Mouse (Mus musculus): ENCODE measurements around the gene Kcnk12.

Gene Kcnk12

DNA sequence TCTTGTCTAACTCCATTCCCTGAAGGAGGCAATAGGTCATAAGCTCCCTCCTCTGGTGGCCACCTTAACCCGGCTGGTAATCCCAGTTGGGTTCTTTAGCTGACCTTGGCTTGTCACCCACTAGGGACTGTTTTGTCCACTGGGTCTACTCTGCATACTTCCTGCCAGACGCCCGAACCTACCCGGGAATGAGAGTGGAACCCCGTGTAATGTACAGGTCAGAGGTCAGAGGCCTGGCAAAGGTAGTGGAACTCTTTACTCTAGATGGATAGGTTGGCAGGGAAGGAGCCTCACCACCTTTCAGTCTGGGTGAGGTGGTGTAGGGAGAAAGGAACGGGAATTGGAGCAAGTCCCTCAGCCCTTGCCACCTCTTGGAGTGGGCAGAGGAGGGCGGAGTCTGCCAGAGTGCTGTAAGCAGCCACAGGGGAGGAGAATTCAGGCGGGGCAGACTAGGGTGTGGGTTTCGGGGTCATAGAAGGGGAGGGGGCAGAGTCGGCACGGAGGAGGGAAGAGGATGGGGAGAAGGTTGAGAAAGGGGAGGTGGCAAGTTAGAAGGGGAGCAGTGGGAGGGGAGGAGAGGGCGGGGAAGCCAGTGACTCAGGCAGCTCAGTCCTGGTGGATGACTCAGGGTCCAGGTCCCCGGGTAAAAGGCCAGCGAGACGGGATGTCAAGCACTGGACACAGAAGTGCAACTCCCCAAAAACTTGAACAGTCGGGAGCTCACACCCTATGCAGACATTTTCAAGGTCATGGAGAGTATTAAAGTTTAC, 98.6 kb downstream of the Kcnk12 start:
- no peak for DNase-seq (ENCODE audit: low read depth, low spot score)

DNA sequence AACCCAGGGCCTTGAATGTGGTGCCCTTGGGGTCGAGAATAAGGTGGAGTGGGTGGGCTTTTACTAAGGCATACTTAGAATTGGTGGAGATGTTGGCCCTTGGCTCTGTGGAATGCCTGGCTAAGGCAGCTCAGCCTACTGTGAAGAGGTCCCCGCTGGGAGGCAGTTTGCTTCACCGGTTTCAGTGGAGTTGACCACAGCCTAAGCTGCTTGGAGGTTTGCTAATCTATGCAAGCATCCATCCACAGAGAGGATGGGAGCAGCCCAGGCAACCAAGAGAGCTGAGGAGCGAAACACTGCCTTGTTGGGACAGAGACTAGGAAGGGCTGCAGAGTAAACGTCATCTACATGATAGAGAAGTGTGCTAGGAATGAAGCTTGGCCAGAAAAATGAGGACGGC, 101.0 kb downstream of the Kcnk12 start:
- DNase-seq (ENCODE audit: low read depth, low spot score) = no peak

GRCm38 (mm10) chr17:87695874-87696465, 101.8 kb downstream of the Kcnk12 start:
- DNase-seq (ENCODE audit: low read depth, low spot score) = no peak

All from embryo, embryonic 11.5 days (tissue).